Mouse (Mus musculus): ENCODE measurements at regions not wholly inside any gene's neighbourhood (a gene's known extent, or its start where the extent isn't known, plus 50 kb on each side); places are given as distances from the start of the nearest gene placed in this dataset.

DNA sequence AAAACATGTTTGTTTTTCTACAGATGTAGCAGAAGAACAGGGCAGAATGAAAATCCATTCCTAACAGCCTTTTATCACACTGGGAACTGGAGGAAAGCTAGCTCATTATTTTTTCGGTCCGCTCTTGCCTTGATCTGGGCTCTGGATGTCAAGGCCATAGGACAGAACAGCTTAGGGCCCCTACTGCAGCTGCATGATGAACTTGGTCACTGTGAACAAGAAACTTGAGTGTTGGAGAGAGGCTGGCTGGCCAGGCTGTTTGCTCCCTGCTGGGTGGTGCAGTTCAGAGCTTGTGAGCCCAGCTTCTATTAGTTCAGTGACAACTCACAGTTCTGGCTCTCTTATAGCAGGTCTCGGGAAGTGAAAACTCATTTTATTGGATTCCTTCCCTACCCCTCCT, 70.2 kb upstream of the Prlr start:
- TF ChIP-seq TBP (IDR thresholded peaks at IDR 0.05; ENCODE audit: low read depth, low read length), result no peak
- no peak for TF ChIP-seq JUND (IDR thresholded peaks at IDR 0.05; ENCODE audit: low read depth, low read length)

More for the DNA sequence above, 70.2 kb upstream of the Prlr start:
- H3K4me1 ChIP-seq (ENCODE audit: control insufficient read depth in 1 of 2, insufficient read depth in 2 of 2, low read length in 2 of 2), result peaks cover 0 to 9% of the 10 kb centered on the region in 2 experiments; a peak in 2 of 4 replicates
- no peak overlapping the region for H3K4me3 ChIP-seq (ENCODE audit: control insufficient read depth in 1 of 2, insufficient read depth in 1 of 2, low read depth in 2 of 2, low read length in 2 of 2)
- no peaks in the 10 kb centered on the region for H3K9me3 ChIP-seq (replicated peaks; ENCODE audit: insufficient read depth, low read length)
- peaks cover 0 to 9% of the 10 kb centered on the region in 2 experiments; a peak in 2 of 4 replicates for H3K36me3 ChIP-seq (ENCODE audit: control insufficient read depth in 1 of 2, insufficient read depth in 2 of 2, low read length in 2 of 2)
- H3K79me2 ChIP-seq (ENCODE audit: control insufficient read depth, insufficient read depth, low read length, poor library complexity), result no peaks in the 10 kb centered on the region
- H3K9ac ChIP-seq (ENCODE audit: control insufficient read depth, low read depth, low read length, poor library complexity, severe bottlenecking), result no peak overlapping the region
- no peak overlapping the region for H3K27ac ChIP-seq (ENCODE audit: control insufficient read depth, low read depth, low read length)
- H3K27me3 ChIP-seq (ENCODE audit: control insufficient read depth in 1 of 2, insufficient read depth in 2 of 2, low read length in 2 of 2), result no peaks in the 10 kb centered on the region
- DNase-seq (ENCODE audit: low read depth, low spot score), result no peak

All from MEL (cell line).